ENCODE assay signal across 27 mouse cellular contexts in the genomic region with DNA sequence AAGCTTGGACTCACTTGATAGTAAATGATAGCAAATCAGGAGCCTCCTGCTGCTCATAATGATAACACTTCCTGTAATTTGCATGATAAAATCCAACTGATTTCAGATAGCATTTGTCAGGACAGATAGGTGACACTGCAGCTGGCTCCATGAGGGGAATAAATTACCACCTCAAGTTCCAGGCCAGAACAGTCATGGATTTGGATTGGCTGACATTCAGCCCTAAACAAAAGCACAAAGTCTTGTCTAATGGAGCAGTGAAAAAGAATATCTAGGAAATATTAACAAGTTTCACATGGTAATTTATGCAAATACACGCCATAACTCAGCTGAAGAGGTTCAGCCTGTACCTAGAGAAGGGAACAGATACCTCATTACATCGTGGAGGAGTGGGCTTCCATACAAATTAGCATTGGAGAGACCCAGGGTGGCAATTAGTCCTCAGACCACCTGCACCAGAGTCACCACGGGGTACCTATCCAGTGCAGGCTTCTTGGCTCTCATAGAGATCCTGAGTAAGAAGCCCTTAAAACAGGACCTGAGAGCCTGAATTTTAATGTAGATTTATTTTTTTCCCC.
DNase-seq lines count a peak whose midpoint lies in the region; ATAC-seq lines count a peak whose summit lies in the region.
"Had no signal": no experiment of that assay in that cellular context is flagged by ENCODE, and none has a peak within 500 bp of the region (broad histone marks: within the 10 kb centered on the region; RNA-seq: fewer than 3 reads in every experiment).

No protein-coding gene starts in this region.

- peak overlapping the region; percentile 37; the same call in 1 of the 2 replicates for H3K27ac ChIP-seq in hindbrain, embryonic 13.5 days
- no peak overlapping the region for H3K27ac ChIP-seq in hindbrain, embryonic 14.5 days
- no peak overlapping the region for H3K27ac ChIP-seq in midbrain, embryonic 14.5 days (replicated peaks; ENCODE audit: low read depth, low read length)
- H3K27ac ChIP-seq in midbrain, embryonic 11.5 days (ENCODE audit: low read depth, low read length): no peak overlapping the region
- peak overlapping the region; percentile 47; the same call in 1 of the 2 replicates for H3K27ac ChIP-seq in forebrain, embryonic 12.5 days
- peak overlapping the region; percentile 48 for H3K27ac ChIP-seq in forebrain, embryonic 16.5 days (ENCODE audit: low read length)
- H3K27ac ChIP-seq: heart, embryonic 10.5 days; kidney, postnatal 0 days; liver, embryonic 12.5 days had no signal

- no peak for DNase-seq in hindbrain, embryonic 14.5 days (ENCODE audit: low spot score)
- peak; percentile 20 for DNase-seq in midbrain, embryonic 14.5 days
- DNase-seq in midbrain, embryonic 11.5 days (ENCODE audit: low spot score, missing footprints): no peak
- no peak for DNase-seq in lung, postnatal 10 days
- DNase-seq in adrenal gland, postnatal 36 days: no peak
- DNase-seq: adrenal gland, postnatal 14 days; cerebellum, adult 2 months; cerebellum, postnatal 14 days; gastrocnemius, postnatal 14 days; heart, postnatal 36 days; kidney, postnatal 4 days; left cerebral cortex, postnatal 4 days; liver, postnatal 0 days; lung, postnatal 4 days; right cerebral cortex, postnatal 4 days; thymus, postnatal 4 days had no signal

- H3K9ac ChIP-seq in hindbrain, embryonic 13.5 days: no peak overlapping the region
- H3K9ac ChIP-seq in hindbrain, embryonic 14.5 days: no peak overlapping the region
- no peak overlapping the region for H3K9ac ChIP-seq in midbrain, embryonic 14.5 days (replicated peaks; ENCODE audit: low read length)
- H3K9ac ChIP-seq in midbrain, embryonic 11.5 days (ENCODE audit: low read length): no peak overlapping the region
- H3K9ac ChIP-seq in forebrain, embryonic 12.5 days: no peak overlapping the region
- H3K9ac ChIP-seq in forebrain, embryonic 16.5 days (replicated peaks; ENCODE audit: low read depth, low read length): no peak overlapping the region
- H3K9ac ChIP-seq: liver, embryonic 12.5 days; liver, postnatal 0 days had no signal

- no peak overlapping the region for H3K4me2 ChIP-seq in hindbrain, embryonic 13.5 days
- no peak overlapping the region for H3K4me2 ChIP-seq in hindbrain, embryonic 14.5 days (replicated peaks)
- no peak overlapping the region for H3K4me2 ChIP-seq in midbrain, embryonic 14.5 days (ENCODE audit: low read length)
- no peak overlapping the region for H3K4me2 ChIP-seq in midbrain, embryonic 11.5 days
- no peak overlapping the region for H3K4me2 ChIP-seq in forebrain, embryonic 12.5 days
- H3K4me2 ChIP-seq in forebrain, embryonic 16.5 days (ENCODE audit: low read length): no peak overlapping the region
- H3K4me2 ChIP-seq: liver, embryonic 12.5 days had no signal

- peak; percentile 43; the same call in 1 of the 2 replicates for ATAC-seq in hindbrain, embryonic 13.5 days (ENCODE audit: low FRiP score)
- ATAC-seq in hindbrain, embryonic 14.5 days (ENCODE audit: low FRiP score): no peak; the same call in 1 of the 2 replicates
- ATAC-seq in midbrain, embryonic 14.5 days (ENCODE audit: low FRiP score, low TSS enrichment): no peak; the same call in 1 of the 2 replicates
- no peak for ATAC-seq in midbrain, embryonic 11.5 days (ENCODE audit: low FRiP score)
- peak; percentile 71 for ATAC-seq in forebrain, embryonic 12.5 days (ENCODE audit: low FRiP score)
- peak; percentile 71 for ATAC-seq in forebrain, embryonic 16.5 days
- ATAC-seq: CD4-positive, CD25-positive, alpha-beta regulatory T cell, adult 4 months; intestine, postnatal 0 days; liver, embryonic 12.5 days; liver, postnatal 0 days; midbrain, embryonic 16.5 days had no signal

- H3K27me3 ChIP-seq in hindbrain, embryonic 13.5 days: no peaks in the 10 kb centered on the region
- H3K27me3 ChIP-seq in hindbrain, embryonic 14.5 days (ENCODE audit: control insufficient read depth, insufficient read depth, low read length): no peaks in the 10 kb centered on the region
- H3K27me3 ChIP-seq in midbrain, embryonic 14.5 days (ENCODE audit: control insufficient read depth, insufficient read depth, low read length): no peaks in the 10 kb centered on the region
- H3K27me3 ChIP-seq in midbrain, embryonic 11.5 days (ENCODE audit: control insufficient read depth, insufficient read depth, low read length): no peaks in the 10 kb centered on the region
- H3K27me3 ChIP-seq in forebrain, embryonic 12.5 days: no peaks in the 10 kb centered on the region
- H3K27me3 ChIP-seq in forebrain, embryonic 16.5 days (replicated peaks; ENCODE audit: control insufficient read depth, insufficient read depth, low read length): no peaks in the 10 kb centered on the region
- H3K27me3 ChIP-seq: liver, embryonic 12.5 days had no signal

- no peaks in the 10 kb centered on the region for H3K36me3 ChIP-seq in hindbrain, embryonic 13.5 days
- H3K36me3 ChIP-seq in hindbrain, embryonic 14.5 days (replicated peaks; ENCODE audit: control insufficient read depth, insufficient read depth): no peaks in the 10 kb centered on the region
- H3K36me3 ChIP-seq in midbrain, embryonic 14.5 days (ENCODE audit: control insufficient read depth, insufficient read depth, low read length): no peaks in the 10 kb centered on the region
- H3K36me3 ChIP-seq in midbrain, embryonic 11.5 days (ENCODE audit: control insufficient read depth, insufficient read depth, low read length): no peaks in the 10 kb centered on the region
- no peaks in the 10 kb centered on the region for H3K36me3 ChIP-seq in forebrain, embryonic 12.5 days (replicated peaks)
- no peaks in the 10 kb centered on the region for H3K36me3 ChIP-seq in forebrain, embryonic 16.5 days (ENCODE audit: control insufficient read depth, insufficient read depth)
- H3K36me3 ChIP-seq: heart, embryonic 10.5 days; liver, embryonic 12.5 days had no signal

- WGBS in hindbrain, embryonic 13.5 days: 46% methylated on average over 3 of the region's 3 CpGs
- WGBS in hindbrain, embryonic 14.5 days: 50% methylated on average over 3 of the region's 3 CpGs
- 52% methylated on average over 3 of the region's 3 CpGs for WGBS in midbrain, embryonic 14.5 days
- WGBS in midbrain, embryonic 11.5 days: 65% methylated on average over 3 of the region's 3 CpGs
- 39% methylated on average over 3 of the region's 3 CpGs for WGBS in forebrain, embryonic 12.5 days
- 28% methylated on average over 3 of the region's 3 CpGs for WGBS in forebrain, embryonic 16.5 days

- H3K4me3 ChIP-seq in hindbrain, embryonic 13.5 days: no peak overlapping the region
- H3K4me3 ChIP-seq in hindbrain, embryonic 14.5 days (replicated peaks; ENCODE audit: low read length): no peak overlapping the region
- no peak overlapping the region for H3K4me3 ChIP-seq in midbrain, embryonic 14.5 days (replicated peaks; ENCODE audit: low read depth, low read length)
- no peak overlapping the region for H3K4me3 ChIP-seq in midbrain, embryonic 11.5 days (ENCODE audit: low read depth, low read length)
- H3K4me3 ChIP-seq in forebrain, embryonic 12.5 days (replicated peaks): no peak overlapping the region
- H3K4me3 ChIP-seq in forebrain, embryonic 16.5 days (replicated peaks; ENCODE audit: low read length): no peak overlapping the region
- H3K4me3 ChIP-seq: erythroblast, embryonic 14.5 days; heart, embryonic 10.5 days; liver, embryonic 12.5 days; megakaryocyte, embryonic 14.5 days had no signal

- H3K9me3 ChIP-seq in hindbrain, embryonic 13.5 days: no peaks in the 10 kb centered on the region
- no peaks in the 10 kb centered on the region for H3K9me3 ChIP-seq in hindbrain, embryonic 14.5 days (ENCODE audit: control insufficient read depth, low read length)
- H3K9me3 ChIP-seq in midbrain, embryonic 14.5 days (ENCODE audit: control insufficient read depth, low read length): no peaks in the 10 kb centered on the region
- no peaks in the 10 kb centered on the region for H3K9me3 ChIP-seq in midbrain, embryonic 11.5 days (ENCODE audit: control insufficient read depth, low read length)
- H3K9me3 ChIP-seq in forebrain, embryonic 12.5 days: no peaks in the 10 kb centered on the region
- H3K9me3 ChIP-seq in forebrain, embryonic 16.5 days (ENCODE audit: control insufficient read depth, low read length): no peaks in the 10 kb centered on the region
- H3K9me3 ChIP-seq: heart, embryonic 10.5 days; liver, embryonic 12.5 days had no signal

- peaks cover 22% of the 10 kb centered on the region for H3K4me1 ChIP-seq in hindbrain, embryonic 13.5 days (replicated peaks)
- H3K4me1 ChIP-seq in hindbrain, embryonic 14.5 days (replicated peaks; ENCODE audit: control insufficient read depth, insufficient read depth, low read length): peaks cover 7% of the 10 kb centered on the region; the same call in 1 of the 2 replicates
- peaks cover 9% of the 10 kb centered on the region for H3K4me1 ChIP-seq in midbrain, embryonic 14.5 days (ENCODE audit: control insufficient read depth, insufficient read depth, low read length)
- H3K4me1 ChIP-seq in midbrain, embryonic 11.5 days (ENCODE audit: control insufficient read depth, insufficient read depth, low read length): peaks cover 12% of the 10 kb centered on the region
- peaks cover 17% of the 10 kb centered on the region for H3K4me1 ChIP-seq in forebrain, embryonic 12.5 days
- H3K4me1 ChIP-seq in forebrain, embryonic 16.5 days (replicated peaks; ENCODE audit: control insufficient read depth, insufficient read depth, low read length): peaks cover 15% of the 10 kb centered on the region
- H3K4me1 ChIP-seq: liver, embryonic 12.5 days had no signal

Comparison
In these comparisons a context has a peak if more than half of its experiments do, and no peak if none do; other contexts are left out.
1. ATAC-seq: peak in hindbrain, embryonic 13.5 days (single experiment), forebrain, embryonic 12.5 days (single experiment) and forebrain, embryonic 16.5 days (single experiment); none in hindbrain, embryonic 14.5 days (single experiment), midbrain, embryonic 14.5 days (single experiment) and midbrain, embryonic 11.5 days (single experiment).
2. H3K27ac ChIP-seq: peak in hindbrain, embryonic 13.5 days (single experiment), forebrain, embryonic 12.5 days (single experiment) and forebrain, embryonic 16.5 days (single experiment); none in hindbrain, embryonic 14.5 days (single experiment), midbrain, embryonic 14.5 days (single experiment) and midbrain, embryonic 11.5 days (single experiment).